Mouse (Mus musculus) embryo, embryonic 11.5 days (tissue): Measurements from ENCODE around the gene Gm20390.
"Not testable (repeated sequence)": the region's sequence is repeated elsewhere in the genome, so short reads cannot be mapped to it uniquely, and the experiment has no call there.

Experiments used
- DNase-seq: peaks from one replicate; pipeline ENCODE4 v3.0.0-alpha.2; 2012; ENCODE audit warnings: low read depth, low spot score

Gene Gm20390

DNA sequence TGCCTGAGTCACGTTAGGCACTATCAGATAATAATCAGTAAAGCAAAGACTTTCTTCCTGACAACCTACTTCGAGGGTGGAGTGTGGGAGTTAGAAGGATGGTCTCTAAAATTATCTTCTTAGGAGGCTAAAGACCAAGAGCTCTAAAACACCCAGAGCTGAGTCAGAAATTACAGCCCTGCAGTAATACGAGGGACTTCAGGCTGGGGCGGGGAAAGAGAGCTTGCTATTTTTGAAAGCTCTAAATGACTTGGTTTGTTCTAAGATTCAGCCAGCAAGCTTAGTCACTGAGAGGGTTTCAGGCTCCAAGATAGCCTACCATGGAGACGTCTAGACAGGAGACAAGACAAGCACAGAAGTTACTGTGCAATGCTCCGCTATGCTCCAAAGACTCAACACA is 2.7 kb downstream of the Gm20390 start:
- DNase-seq, result no peak

DNA sequence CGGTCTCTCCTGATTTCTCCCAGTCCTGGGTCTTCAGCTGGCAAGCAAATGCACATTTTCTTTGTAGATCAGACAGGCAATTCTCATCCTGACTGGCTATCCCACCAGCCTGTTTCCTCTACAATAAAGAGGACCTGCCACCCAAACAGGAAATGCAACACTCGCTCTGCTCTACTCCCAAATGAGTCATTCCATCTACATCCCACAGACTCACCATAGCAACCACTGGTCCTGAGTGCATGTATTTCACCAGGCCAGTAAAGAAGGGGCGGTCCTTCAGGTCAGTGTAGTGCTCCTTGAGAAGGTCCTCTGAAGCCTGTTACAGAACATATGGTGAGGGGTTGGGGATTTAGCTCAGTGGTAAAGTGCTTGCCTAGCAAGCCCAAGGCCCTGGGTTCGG is 5.1 kb downstream of the Gm20390 start:
- DNase-seq, result no peak

DNA sequence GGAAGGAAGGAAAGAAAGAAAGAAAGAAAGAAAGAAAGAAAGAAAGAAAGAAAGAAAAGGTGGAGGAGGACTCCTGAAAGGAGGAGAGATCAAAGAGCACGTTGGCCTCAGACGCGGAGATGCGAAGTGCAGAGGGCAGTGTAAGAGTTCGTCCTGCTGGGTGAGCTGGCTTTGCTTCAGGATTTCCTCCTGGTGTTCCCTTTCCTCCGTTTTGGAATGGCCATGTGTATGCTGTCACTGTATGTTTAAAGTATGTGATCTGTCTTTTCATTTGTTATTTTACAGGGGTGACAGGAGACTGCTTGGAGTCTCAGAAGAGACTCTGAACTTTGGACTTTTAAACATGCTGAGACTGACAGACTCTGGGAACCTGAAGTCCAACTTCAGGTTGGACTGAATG is 6.6 kb downstream of the Gm20390 start:
- DNase-seq, result no peak

DNA sequence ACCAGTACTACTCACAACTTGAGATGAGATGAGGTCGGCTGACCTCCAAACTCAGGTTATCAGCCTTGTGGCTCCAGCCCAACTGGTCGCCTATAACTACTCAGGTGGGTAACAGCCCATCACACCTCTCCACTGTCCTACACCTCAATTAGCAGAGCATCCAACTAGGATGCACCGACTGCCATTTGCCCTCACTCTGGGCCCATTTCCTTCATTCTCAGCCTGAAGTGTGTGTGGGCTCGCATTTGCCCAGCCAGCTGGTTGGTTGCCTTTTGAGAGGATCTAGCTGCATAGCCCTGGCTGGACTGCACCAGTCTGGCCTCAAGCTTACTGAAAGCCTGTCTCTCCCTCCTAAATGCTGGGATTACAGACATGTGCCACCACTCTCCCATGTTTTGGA is 10.3 kb downstream of the Gm20390 start:
- no peak for DNase-seq

DNA sequence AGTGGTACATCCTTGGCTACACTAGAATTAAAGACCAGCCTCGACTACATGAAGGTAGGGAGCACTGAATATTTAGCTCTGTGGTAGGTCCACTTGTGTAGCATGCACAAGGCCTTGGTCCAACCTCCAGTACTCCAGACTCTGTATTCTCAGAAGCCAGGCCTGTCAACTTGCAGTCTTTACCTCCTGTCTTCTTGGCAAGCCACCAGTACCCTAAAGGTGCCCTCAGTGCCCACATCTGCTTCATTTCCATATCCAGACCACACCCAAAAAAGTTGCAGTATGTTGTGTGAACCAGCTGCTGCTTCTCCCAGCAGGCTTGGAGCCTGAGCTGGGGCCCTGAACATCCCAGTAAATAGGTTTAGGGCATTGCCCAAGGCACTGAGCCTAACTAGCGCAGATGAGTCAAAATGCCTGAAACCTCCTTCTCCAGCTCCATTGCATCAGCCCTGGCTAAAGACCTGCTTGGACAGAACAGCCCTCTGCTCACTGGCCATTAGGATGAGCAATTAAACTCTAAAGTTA is 11.0 kb downstream of the Gm20390 start:
- no peak for DNase-seq

DNA sequence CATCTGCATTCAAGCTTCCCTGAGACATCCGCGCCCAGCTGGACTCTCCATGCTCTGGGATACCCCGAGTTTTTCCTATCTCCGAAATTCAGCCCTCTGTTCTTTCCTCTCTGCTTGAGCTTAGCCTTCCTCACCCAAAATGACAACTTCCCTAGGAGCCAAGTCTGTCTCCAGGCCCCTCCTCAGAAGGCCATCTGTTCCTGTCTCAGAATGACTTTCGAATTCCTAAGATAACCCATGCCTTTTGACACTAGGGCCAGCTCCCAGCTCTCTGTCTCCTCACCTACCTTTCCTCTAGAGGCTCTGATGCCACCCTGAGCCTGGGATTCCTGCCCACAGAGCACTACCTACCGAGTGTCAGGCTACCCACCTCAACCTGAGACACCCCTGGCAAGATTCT is 11.9 kb downstream of the Gm20390 start, which contains the start of gene Nme2:
Gene Nme2 (minus strand): TSS at position 101 of the 400 bp plus-strand sequence.
- DNase-seq, result no peak

DNA sequence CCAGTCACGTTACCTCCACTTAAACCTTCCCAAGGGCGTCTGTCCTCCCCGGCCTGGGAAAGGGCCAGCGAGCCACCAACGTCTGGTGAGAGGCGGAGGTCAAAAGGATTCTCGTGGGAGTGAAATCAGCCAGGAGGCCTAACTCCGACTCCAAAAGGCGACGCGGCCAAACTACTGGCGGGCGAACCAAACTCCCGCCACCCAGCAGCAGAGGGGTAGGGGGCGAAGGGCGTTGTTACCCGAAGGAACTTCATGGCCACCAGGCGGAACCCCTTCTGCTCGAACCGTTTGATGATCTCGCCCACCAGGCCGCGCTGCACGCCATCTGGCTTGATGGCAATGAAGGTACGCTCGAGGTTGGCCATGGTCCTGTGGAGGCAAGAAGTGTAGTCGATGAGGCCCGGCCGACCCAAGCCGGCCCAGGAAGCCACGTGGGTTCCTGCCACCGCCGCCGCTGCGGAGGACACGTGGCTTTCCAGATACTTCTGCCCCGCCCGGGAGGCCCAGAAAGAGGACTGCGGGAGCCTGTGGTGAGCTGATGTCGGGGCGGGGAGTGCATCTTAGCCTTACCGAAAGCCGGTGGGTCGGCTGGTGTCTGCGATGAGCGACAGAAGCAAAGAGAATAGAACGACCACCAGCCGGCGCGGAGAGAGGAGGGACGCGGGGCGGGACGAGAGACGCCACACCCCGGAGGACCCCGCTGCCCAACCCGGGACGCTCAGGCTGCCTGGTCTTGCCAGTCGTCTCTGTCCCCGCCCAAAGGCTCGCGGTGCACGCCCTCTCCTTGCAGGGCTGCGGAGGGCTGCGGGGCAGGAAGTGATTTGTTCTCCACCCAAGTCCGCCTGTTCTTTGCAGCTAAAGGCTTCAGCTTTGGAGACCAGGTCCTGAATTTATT is 12.6 kb downstream of the Gm20390 start:
- DNase-seq, result peak; percentile 86

DNA sequence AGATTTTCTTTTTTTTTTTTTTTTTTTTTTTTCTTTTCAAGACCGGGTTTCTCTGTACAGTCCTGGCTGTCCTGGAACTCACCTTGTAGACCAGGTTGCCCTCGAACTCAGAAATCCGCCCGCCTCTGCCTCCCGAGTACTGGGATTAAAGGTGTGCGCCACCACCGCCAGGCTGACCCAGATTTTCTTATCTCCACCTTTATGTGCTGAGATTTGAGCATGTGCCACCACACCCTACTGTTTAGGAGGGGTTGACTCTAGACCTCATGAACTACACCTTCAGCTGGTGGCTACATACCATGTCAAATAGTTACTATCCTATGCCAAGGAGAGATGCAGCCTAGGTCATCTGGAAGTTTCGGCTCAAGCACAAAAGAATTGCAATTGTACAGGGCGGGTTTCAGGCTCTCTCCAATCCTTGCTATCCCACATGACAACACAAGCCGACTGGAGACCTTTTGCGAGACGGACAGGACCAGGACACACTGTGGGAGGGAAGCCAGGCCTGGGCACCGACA is 13.3 kb downstream of the Gm20390 start:
- DNase-seq, result no peak

DNA sequence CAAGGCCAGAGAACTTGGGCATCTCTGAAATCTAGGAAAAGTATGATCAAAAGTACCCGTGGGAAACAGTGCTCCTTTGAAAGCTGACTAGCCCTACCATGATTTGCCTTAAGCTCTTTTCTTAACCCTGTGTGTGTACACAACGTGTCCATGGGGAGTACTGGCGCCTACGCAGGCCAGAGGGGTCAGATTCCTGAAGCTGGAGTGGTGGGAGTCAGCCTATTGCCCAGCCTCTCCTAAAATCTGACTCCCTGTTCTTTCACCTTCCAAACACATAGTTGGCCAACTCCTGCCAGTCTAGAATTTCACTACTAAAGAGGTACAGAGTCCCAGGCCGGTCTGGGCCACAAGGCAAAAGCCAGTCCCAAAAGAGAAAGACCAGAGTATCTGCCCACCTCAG is 15.7 kb downstream of the Gm20390 start:
- DNase-seq, result no peak

DNA sequence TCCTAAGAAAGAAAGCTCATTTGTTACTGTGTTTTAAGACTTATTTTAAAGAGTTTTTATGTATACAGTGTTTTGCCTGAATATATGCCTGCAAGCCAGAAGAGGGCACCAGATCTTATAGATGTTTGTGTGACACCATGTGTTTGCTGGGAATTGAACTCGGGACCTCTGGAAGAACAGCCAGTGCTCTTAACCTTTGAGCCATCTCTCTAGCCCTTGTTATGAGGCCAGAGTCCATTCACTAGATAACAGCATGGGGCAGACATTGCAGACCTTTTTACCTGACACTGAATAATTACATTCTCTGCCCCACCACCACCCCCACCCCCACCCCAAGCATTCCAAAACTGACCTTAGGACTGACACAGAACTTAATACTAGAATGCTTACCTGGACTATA is 18.0 kb downstream of the Gm20390 start:
- DNase-seq, result no peak

DNA sequence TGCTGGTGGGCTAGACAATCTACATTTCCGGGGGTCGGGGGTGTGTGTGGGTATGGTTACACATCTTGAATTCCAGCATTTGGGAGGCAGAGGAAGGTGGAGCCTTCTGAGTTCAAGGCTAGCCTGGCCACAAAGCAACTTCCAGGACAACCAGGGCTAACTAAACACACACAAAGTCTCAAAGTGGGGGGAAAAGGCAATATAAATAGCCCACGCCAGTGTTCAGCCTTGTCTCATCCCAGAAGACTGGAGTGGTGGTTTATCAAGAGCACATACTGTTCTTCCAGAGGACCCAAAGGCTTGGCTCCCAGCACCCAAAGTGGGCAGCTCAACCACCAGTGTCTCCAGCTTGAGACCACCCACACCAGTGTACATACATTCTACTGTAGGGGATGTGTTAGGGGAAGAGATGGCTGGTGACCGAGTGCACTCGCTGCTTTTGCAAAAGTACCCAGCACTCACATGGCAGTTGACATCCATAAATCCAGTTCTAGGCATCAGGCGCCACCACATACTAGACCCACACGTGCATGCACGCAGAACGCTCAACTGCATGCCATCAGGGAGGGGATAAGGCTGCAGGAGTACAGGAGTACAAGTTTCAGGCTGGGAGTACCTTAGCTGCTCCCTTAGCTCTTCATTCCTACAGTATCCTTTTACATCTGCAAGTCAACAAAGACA is 19.1 kb downstream of the Gm20390 start:
- no peak for DNase-seq

DNA sequence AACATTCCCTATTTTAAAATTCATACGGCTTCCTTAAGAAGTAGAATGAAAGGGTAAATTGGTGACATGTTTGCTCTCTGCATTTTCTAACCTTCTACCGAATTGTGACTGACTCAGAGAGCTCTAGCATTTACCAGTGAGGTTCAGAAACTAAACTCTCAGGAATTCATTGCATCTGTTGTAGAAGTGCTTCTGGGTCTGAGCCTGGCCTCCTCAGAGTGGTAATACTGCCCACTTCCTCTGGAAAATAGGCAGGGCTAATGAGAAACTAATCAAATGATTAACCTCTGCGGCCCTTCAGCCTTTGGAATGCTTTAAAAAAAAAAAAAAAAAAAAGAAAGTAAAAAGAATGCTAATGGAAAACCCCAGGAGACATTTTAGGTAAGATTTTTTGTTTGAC is 23.1 kb downstream of the Gm20390 start:
- no peak for DNase-seq

DNA sequence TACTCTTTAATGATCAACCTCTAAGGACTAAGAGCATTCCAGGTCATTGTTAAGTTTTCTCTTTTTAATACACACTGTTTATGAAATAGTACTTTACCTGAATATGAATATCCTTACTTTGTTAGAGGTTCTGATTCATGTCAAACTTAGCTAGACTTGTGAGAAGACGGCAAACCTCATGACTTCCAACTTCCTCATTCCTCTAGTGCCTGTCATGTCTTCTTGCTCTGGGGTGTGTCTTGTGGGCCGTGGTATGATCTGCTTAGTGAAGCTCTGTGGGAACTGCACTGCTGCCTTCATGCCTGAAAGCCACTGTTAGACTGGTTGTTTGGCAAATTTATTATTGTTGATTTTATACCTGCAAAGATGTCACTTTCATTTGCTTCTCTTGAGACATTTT is 27.2 kb downstream of the Gm20390 start:
- DNase-seq, result no peak

DNA sequence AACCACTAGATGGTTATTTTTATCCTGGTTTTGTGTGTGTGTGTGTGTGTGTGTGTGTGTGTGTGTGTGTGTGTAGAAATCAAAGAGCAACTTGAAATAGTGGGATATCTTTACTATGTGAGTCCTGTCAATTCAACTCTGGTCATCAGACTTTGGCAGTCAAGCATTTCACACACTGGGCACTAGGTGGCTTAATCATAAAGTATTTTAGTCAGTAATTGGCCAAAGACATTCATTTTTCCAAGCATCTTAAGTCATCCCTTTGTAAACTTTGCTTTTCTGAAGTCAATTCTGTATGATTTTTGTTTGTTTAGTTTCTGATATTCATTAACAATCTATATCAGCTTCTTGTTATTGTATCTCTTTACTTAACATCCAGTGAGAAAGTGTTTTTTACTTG is 39.0 kb downstream of the Gm20390 start:
- DNase-seq, result no peak

DNA sequence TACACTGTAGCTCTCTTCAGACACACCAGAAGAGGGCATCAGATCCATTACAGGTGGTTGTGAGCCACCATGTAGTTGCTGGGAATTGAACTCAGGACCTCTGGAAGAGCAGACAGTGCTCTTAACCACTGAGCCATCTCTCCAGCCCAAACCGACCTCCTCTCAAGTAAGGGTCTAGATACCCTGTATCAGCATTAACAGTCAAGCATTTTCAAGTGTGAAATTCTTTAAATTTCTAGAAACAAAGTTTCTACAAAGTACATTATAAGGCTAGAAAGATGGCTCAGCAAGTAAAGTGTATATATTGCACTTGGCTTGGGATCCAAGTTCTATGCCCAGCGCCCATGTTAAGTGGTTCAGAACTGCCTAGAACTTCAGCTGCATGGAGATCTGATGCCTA is 53.1 kb downstream of the Gm20390 start:
- not testable (repeated sequence) for DNase-seq

DNA sequence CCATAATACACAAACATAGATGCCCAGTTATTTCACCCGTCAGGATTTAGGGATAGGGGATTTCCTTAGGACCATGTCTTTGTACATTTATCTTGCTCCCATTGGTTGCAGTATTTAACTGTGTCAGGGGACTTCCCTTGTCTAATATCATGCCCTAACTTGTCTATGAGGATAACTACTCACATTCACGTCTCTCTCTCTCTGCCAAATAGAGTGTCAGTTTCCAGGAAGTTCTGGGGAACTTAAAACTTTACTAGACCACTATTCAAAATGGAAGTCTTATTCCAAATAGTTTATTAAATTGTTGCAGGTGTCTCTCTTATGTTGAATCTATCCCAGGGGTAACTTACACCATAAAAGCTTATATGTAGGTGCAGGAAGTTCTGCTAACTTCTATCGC is 56.5 kb downstream of the Gm20390 start:
- DNase-seq, result no peak

DNA sequence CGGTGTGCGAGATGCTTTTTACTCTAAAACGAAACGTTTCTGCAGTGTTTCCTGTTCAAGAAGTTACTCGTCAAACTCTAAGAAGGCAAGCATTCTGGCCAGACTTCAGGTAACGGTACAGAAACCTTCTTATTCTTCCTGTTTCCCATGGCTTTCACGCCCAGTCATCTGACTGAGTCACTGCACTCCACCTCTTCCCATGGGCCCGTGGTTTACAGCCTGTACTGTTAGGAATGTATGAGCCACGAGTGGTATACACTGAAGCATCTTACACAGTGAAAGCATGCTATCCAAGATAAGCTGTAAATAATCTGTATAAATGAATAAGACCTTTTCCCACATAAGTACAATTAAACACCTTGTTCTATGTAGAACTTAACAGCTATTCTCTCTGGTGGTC is 59.3 kb downstream of the Gm20390 start:
- DNase-seq, result no peak

DNA sequence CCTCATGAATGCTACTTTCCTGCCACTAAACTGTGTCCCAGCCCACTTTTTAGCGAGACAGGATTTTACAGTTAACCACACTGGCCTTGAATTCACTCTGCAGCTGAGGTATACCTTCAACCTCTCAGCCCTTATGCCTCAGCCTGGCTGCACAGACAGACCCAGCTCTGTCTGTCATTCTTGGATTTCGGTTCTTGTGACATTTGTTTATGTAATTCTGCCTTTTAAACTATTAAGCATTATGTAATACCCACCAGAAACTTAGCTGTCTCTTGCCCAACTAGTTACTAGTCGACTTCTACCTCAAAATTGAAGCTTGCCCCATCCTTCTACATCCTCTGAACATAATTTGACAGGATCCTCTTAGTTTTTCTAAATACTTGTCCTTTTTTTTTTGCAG is 60.3 kb downstream of the Gm20390 start:
- no peak for DNase-seq

DNA sequence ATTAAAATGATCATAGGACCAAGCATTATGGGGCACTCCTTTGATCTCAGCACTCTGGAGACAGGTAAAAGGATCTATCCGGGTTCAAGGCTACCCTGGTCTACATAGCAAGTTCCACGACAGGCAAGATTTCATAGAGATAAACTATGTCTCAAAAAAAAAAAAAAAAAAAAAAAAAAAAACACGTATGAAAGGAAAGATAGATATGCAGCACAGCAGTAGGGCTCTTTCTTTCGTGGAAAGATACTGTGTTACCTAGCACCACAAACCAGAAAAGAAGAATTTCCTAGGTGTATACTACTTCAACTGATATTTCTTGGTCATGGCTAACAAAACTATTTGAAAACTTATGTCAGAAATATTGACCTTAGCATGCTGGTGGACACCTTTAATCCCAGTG is 61.3 kb downstream of the Gm20390 start:
- DNase-seq, result no peak
